Mouse (Mus musculus): Measurements from ENCODE around the gene Brpf3.

- TF ChIP-seq POLR2A (IDR thresholded peaks at IDR 0.05; ENCODE audit: low read depth, low read length) (no peak), CTCF (IDR thresholded peaks at IDR 0.05; ENCODE audit: extremely low read depth, insufficient read depth, insufficient read length, insufficient replicate concordance) (no peak)
Measured at GRCm38 (mm10) chr17:28882810-28883209, 81.9 kb downstream of the Brpf3 start.
